Mouse (Mus musculus) bone marrow macrophage, adult 2 months (primary cell): ENCODE measurements around the gene Ccdc9b. TPM values are rescaled to one million over a fixed set of nuclear protein-coding genes. Genes with fewer than 3 reads are reported as not detected.

ENCODE experiments used
- H3K27ac ChIP-seq: 2 replicates; pipeline ENCODE4 v1.5.1; 2012; ENCODE audit warnings: low read depth, low read length; ENCODE audit not compliant: insufficient read depth
- H3K4me1 ChIP-seq: 2 replicates; pipeline ENCODE4 v1.6.1; 2012; ENCODE audit warnings: low read length; ENCODE audit not compliant: control insufficient read depth, insufficient read depth
- H3K4me3 ChIP-seq: 2 replicates; pipeline ENCODE4 v1.5.1; 2012; ENCODE audit warnings: mild to moderate bottlenecking, low read length, moderate library complexity; ENCODE audit not compliant: insufficient read depth
- CTCF ChIP-seq: IDR thresholded peaks from 2 replicates; pipeline ENCODE4 v1.5.1; 2012; ENCODE audit warnings: low read depth, mild to moderate bottlenecking, low read length, moderate library complexity
- POLR2A ChIP-seq: IDR thresholded peaks from 2 replicates; pipeline ENCODE4 v1.6.1; 2012; ENCODE audit warnings: mild to moderate bottlenecking, low read depth, low read length, borderline replicate concordance
- polyA plus RNA-seq: library from polyadenylated mRNA; stranded (reverse); fragments of >200 nt; gene quantifications from 2 replicates; pipeline ENCODE4 v1.2.4, GENCODE M21; 2012; ENCODE audit not compliant: missing spikeins, insufficient read depth, insufficient read length

Gene Ccdc9b
- polyA plus RNA-seq, 1 experiment = 0.23 TPM

DNA sequence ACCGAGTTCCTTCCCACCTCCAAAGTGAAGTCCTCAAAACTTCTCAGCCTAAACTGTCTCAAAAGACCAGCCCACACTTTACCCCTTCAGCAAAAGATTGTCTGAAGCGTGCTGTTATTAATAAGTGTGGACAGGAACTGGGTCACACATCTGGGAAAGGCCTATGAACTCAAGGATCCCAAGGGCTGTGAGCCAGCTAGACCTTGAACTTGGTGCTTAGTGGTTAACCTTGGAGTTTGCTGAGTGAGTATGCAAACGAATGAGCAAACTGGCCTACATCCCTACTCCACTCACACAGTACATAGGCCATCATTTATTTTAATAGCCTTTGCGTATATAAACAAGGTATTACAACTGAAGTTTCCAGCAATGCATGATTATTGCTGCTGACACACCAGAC is 37.0 kb downstream of the Ccdc9b start:
- no peak overlapping the region for H3K4me3 ChIP-seq
- H3K4me1 ChIP-seq = peaks cover 29% of the 10 kb centered on the region
- no peak overlapping the region for H3K27ac ChIP-seq
- TF ChIP-seq CTCF (no peak), POLR2A (no peak)

DNA sequence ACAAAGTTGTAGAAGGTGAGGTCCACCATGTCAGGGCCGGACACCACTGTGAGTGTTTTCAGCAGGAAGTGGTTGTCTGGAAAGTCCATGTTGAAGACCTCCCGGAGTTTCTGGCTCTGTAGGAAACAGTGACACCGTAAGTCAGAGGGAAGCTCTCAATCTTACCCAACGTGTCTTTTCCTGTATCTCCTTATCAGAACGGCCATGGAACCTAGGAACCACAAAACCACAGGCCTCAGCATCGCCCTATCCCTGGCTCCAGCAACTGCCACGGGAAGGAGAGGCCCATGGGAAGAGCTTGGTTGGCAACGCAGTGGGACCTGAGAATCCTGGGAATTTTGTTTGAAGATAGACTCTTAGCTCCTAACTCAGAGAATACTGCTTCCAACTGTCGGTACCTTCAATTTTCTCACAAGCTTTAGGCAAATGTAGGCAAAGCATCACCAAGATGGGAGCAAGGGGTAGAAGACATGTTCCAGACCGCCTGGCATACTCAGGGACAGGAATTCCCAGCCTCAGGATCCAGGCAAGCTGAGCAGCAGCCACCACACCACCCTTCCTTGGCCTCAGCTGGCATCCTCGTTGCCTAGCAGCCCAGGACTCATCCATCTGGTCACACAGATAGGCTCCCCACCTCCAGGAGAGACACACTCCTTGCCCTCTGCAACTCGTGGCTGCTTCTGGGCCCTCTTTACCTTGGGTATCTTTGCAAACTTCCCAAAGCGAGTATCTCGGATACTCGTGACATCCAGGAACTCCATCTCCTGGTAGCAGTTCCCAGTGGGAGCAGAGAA is 38.6 kb downstream of the Ccdc9b start:
- Histone ChIP-seq H3K4me3 (no peak overlapping the region), H3K4me1 (peaks cover 18% of the 10 kb centered on the region), H3K27ac (no peak overlapping the region)
- TF ChIP-seq CTCF (no peak), POLR2A (no peak)

DNA sequence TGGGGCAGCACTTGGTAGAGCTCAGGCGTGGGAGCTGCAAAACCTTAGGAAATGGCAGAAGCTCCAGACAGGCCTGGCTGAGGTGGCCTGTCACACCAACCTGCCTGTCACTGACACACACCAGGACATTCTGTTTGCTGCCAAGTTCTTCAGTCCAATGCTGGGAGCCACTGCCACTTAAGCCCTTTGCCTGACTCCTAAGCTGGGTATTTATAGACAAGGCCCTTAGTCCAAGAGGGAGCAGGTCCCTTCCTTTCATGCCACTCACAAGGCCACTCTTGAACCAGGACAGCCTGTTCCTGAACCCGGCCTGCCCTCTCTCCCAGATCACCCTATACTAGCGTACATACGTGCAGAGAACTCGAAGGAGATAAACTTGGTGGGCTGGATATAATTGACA is 45.8 kb downstream of the Ccdc9b start:
- Histone ChIP-seq H3K4me3 (no peak overlapping the region), H3K4me1 (no peaks in the 10 kb centered on the region), H3K27ac (no peak overlapping the region)
- TF ChIP-seq POLR2A (no peak), CTCF (no peak)

DNA sequence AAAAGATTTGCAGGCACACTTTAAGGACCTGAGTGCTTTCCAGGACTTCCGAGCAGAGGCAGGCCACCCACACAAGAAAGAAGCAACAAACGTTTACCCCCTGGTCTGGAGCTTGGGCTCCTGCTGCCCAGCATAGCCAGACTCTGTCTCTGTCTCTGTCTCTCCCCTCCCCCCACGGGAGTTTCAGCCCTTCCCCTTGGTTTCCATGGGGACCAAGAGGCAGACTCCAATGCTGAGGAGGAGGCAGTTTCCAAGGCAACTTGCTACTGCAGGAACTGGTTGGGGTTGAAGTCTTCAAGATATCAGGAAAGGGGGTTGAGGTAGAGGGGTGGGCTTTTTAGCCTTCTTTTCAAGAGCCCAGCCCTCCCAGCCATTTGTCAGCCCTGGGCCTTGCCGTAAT is 48.2 kb downstream of the Ccdc9b start:
- Histone ChIP-seq H3K27ac (no peak overlapping the region), H3K4me3 (no peak overlapping the region), H3K4me1 (peaks cover 9% of the 10 kb centered on the region)
- TF ChIP-seq CTCF (no peak), POLR2A (no peak)

DNA sequence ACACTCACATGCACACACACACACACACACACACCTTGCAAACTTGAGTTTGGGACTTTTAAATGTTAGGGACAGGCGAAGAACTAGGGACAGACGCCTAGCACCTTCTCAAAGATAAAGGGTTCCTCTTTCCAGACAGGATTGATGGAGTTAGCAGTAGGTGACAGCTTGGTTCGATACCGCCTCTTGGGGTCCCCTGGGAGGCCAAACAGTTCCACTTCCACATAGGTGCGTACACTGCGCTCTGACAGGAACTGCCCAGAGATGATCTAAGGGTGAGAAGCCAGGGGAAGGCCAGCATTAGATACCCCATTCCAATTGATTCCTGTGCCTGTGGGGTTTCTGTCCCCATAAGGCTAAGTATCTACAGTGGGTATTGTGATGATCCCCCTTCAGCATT is 48.8 kb downstream of the Ccdc9b start:
- Histone ChIP-seq H3K4me1 (peaks cover 11% of the 10 kb centered on the region), H3K27ac (no peak overlapping the region), H3K4me3 (no peak overlapping the region)
- no peak for TF ChIP-seq CTCF
- TF ChIP-seq POLR2A = no peak

DNA sequence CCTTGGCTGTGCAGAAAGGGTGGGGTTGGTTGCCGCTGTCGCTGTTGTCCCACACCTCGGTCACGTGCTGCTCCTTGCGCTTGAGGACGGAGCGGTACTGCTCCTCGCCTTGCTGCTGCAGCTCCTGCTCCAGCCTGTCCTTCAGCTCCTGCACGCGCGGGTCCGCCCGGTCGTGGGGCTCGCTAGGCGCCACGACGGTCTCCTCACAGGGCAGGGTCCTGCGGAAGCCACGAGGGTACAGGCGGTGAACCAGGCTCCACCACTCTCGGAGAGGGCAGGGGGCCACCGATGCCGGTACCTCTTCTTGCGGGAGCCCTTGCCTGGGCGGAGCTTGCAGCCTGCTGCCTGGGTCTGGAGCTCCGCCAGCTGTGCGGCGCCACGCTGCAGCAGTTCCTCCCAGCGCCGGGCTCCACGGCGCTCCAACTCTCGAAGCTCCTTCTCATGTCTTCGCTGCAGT is 51.4 kb downstream of the Ccdc9b start:
- H3K4me3 ChIP-seq = peak overlapping the region; percentile 7; the same call in 1 of the 2 replicates
- peaks cover 11% of the 10 kb centered on the region for H3K4me1 ChIP-seq

DNA sequence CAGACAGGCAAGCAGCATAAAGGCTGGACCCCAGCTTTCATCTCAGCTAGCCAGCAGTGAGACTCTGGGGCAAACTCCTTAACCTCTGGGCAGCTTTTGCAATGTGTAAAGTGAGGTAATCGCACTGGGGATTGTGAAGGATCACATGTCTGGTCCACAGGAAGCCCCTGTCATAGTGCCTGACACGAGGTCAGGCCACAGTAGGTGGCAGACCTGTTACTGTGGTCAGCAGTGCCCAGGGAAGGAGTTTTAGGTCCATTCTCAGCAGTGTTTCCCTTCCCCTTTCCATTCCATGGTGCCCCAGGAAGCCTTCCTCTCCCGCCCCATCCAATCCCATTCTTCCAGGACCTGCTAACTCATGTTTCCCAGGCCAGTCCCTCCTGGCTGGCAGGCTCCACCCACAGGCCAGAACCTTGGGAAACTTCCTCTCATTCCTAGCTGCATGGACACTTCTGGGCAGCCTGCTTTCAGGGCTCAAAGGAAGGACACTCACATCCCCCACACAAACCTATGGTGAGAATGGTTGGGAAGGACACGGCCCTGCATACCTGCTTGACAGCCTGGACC is 52.7 kb downstream of the Ccdc9b start:
- Histone ChIP-seq H3K27ac (no peak overlapping the region), H3K4me1 (peaks cover 11% of the 10 kb centered on the region), H3K4me3 (no peak overlapping the region)
- TF ChIP-seq POLR2A = no peak
- TF ChIP-seq CTCF = no peak

More for the DNA sequence above, 51.4 kb downstream of the Ccdc9b start:
- TF ChIP-seq CTCF (no peak), POLR2A (no peak)
- no peak overlapping the region for H3K27ac ChIP-seq

DNA sequence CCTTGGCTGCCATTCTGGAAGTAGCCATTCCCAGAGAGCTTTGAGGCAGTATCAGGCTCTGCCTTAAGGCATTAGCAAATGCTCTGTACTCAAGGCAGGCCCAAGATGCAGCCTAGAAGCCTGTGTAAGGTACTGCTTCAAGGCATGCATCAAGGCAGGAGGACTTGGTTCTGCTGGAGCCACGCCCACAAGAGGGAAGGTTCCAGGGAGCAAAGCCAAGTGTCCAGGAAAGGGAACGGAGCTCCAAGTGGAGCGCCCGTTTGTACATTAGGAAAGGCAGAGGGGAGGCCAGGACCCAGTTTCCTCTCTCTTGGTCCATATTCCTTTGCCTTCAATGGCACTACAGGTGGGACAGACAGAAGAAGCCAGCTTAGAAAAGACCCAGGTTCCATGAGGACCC is 54.0 kb downstream of the Ccdc9b start:
- Histone ChIP-seq H3K4me1 (peaks cover 11% of the 10 kb centered on the region), H3K4me3 (no peak overlapping the region), H3K27ac (no peak overlapping the region)
- TF ChIP-seq CTCF = no peak

DNA sequence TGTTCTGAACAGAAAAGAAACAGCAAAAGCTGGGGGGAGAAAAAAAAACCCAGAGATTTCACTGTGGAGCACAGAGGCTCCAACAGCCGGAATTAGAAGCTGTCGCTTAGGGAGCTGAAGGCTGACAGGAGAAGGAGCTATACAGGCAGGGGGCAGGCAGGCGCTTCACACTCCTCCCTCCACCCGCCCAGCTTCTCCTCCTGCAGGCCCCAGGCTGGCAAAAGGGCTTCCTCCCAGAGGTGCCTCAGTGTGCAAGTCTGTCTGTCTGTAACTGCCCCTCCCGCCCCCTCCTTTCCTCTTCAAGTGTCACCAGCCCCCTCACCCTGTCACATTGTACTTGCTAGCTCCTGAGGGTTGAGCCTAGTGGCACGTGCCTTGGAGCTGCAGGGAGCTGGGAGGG is 56.0 kb downstream of the Ccdc9b start:
- Histone ChIP-seq H3K27ac (no peak overlapping the region), H3K4me3 (no peak overlapping the region), H3K4me1 (peaks cover 11% of the 10 kb centered on the region)
- TF ChIP-seq CTCF (no peak), POLR2A (no peak)

Other genes with a start within 250 kb of the Ccdc9b start
- 30.0 and 44.1 TPM in 2 replicates for gene Bmf, start 213.0 kb downstream of the Ccdc9b start, polyA plus RNA-seq
- 43.3 and 49.9 TPM in 2 replicates for gene Bub1b, start 164.4 kb downstream of the Ccdc9b start, polyA plus RNA-seq
- not detected in 2 replicates for gene Pak6, start 99.4 kb downstream of the Ccdc9b start, polyA plus RNA-seq
- gene Ankrd63, start 58.7 kb downstream of the Ccdc9b start, polyA plus RNA-seq = not detected in 2 replicates
- 41.1 and 53.8 TPM in 2 replicates for gene Plcb2, start 34.2 kb downstream of the Ccdc9b start, polyA plus RNA-seq
- gene Inafm2, start 16.9 kb downstream of the Ccdc9b start, polyA plus RNA-seq = 11.3 and 11.6 TPM in 2 replicates
- gene Phgr1, start 10.1 kb upstream of the Ccdc9b start, polyA plus RNA-seq = not detected in 2 replicates
- gene Disp2, start 17.1 kb upstream of the Ccdc9b start, polyA plus RNA-seq = not detected in 2 replicates
- 70.1 and 78.3 TPM in 2 replicates for gene Knstrn, start 51.3 kb upstream of the Ccdc9b start, polyA plus RNA-seq
- gene Ivd, start 99.3 kb upstream of the Ccdc9b start, polyA plus RNA-seq = 63.4 and 76.0 TPM in 2 replicates
- 22.3 and 28.2 TPM in 2 replicates for gene Bahd1, start 137.7 kb upstream of the Ccdc9b start, polyA plus RNA-seq
- 20.4 and 21.3 TPM in 2 replicates for gene Chst14, start 163.8 kb upstream of the Ccdc9b start, polyA plus RNA-seq